Mouse (Mus musculus): Measurements from ENCODE around the gene Golim4. TPM values are rescaled to one million over a fixed set of nuclear protein-coding genes. Genes with fewer than 3 reads are reported as not detected.

Gene Golim4
- total and polyA plus RNA-seq, 3 experiments, result 4.3 to 12.6 (median 5.1) TPM

DNA sequence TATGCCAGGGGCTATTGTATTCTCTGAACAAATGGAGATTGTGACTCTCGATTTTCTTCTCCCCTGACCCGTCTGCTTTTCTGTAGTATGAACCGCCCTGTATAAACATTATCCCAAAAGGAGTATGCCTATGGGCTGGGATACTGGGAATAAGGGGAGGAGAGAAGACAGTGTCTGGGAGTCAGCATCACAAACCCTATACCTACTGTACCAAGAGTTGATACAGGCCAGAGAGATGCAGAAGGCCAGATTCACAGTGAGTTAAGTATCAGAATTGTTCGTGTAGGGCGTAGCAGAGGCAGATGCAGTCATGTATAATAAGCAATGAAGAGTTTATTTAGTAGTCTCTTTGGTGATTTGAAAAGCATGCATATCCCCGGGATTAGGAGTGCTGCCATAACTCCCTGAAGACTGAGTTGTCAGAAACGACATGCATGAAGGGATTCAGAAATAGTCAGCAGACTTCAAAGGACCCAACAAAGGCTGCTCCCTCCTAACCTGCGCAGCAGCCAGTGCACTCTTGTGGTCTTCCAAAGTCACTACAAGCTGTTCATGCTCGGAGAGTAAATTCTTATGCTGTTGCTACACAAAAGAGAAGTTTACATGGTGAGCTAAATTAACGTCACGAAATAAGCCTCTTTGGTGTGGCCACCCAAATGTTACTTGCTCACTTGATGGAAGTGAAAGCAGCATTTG is 54.7 kb downstream of the Golim4 start:
- TF ChIP-seq POLR2AphosphoS5 (IDR thresholded peaks at IDR 0.05; ENCODE audit: insufficient replicate concordance, low read depth, low read length) (no peak), TAL1 (conservative IDR thresholded peaks at IDR 0.05; ENCODE audit: low read depth, low read length) (no peak)
- no peak for DNase-seq (ENCODE audit: low spot score)
- peaks cover 3% of the 10 kb centered on the region for H3K36me3 ChIP-seq (replicated peaks)
- no peaks in the 10 kb centered on the region for H3K9me3 ChIP-seq (replicated peaks)
- no peaks in the 10 kb centered on the region for H3K27me3 ChIP-seq (ENCODE audit: insufficient read depth, low read length)
- no peaks in the 10 kb centered on the region for H3K4me1 ChIP-seq (ENCODE audit: insufficient read depth, low read depth, low read length)
- H3K4me3 ChIP-seq (ENCODE audit: low read depth, low read length), result no peak overlapping the region
- ATAC-seq (ENCODE audit: extremely low read depth, insufficient number of reproducible peaks, low FRiP score, poor library complexity, severe bottlenecking), result no peak

DNA sequence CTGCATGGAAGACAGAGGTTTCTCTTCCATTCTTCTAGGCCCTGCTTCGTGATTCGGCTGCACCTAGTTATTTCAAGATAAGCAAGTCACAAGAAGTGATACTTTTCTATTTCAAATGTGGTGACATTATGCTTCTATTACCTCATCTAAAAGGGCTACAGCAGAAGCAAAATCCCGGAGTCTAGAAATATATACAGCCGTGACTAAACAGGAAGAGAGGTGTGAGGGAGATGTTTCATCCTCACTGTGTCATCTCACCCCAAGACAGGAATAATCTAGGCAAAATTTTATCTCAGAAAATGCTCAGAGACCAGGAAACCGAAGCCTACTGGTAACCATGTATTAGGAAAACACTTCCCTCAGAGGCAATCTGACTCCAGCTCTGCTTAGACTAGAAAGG is 61.7 kb downstream of the Golim4 start:
- Histone ChIP-seq H3K36me3 (replicated peaks) (peaks cover 15% of the 10 kb centered on the region), H3K27me3 (ENCODE audit: insufficient read depth, low read length) (no peaks in the 10 kb centered on the region), H3K4me1 (ENCODE audit: insufficient read depth, low read depth, low read length) (no peaks in the 10 kb centered on the region), H3K4me3 (ENCODE audit: low read depth, low read length) (no peak overlapping the region), H3K9me3 (replicated peaks) (peaks cover 8% of the 10 kb centered on the region)
- ATAC-seq (ENCODE audit: extremely low read depth, insufficient number of reproducible peaks, low FRiP score, poor library complexity, severe bottlenecking) (no peak), DNase-seq (ENCODE audit: low spot score) (no peak)
- TF ChIP-seq GATA1 (IDR thresholded peaks at IDR 0.05; ENCODE audit: borderline replicate concordance, low read length) (no peak), POLR2AphosphoS5 (IDR thresholded peaks at IDR 0.05; ENCODE audit: insufficient replicate concordance, low read depth, low read length) (no peak), TAL1 (conservative IDR thresholded peaks at IDR 0.05; ENCODE audit: low read depth, low read length) (no peak)

DNA sequence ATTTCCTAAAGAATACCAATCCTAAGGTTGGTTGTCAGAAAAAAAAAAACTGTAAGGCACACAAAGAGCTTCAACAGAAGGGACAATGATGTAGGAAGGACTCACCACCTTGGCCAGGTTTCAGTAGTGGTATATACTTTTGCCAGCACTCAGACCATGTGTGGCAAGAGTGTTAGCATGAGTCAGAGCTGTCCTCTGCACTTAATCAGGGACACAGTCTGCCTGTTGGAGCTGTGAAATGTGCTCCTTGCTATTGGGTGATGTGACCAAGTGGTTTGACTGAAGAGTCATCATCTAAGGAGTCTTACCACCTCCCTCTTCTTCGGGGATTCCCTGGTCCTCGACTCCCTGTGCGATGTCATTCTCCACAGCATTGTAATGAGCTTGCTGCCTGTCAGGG is 65.2 kb downstream of the Golim4 start:
- DNase-seq (ENCODE audit: low spot score) (no peak), ATAC-seq (ENCODE audit: extremely low read depth, insufficient number of reproducible peaks, low FRiP score, poor library complexity, severe bottlenecking) (no peak)
- Histone ChIP-seq H3K9me3 (replicated peaks) (peaks cover 8% of the 10 kb centered on the region), H3K4me1 (ENCODE audit: insufficient read depth, low read depth, low read length) (no peaks in the 10 kb centered on the region), H3K36me3 (replicated peaks) (peaks cover 15% of the 10 kb centered on the region), H3K4me3 (ENCODE audit: low read depth, low read length) (no peak overlapping the region), H3K27me3 (ENCODE audit: insufficient read depth, low read length) (no peaks in the 10 kb centered on the region)
- TF ChIP-seq TAL1 (conservative IDR thresholded peaks at IDR 0.05; ENCODE audit: low read depth, low read length), result no peak
- TF ChIP-seq GATA2 (IDR thresholded peaks at IDR 0.05; ENCODE audit: borderline replicate concordance, low read depth, low read length), result no peak
- no peak for TF ChIP-seq POLR2AphosphoS5 (IDR thresholded peaks at IDR 0.05; ENCODE audit: insufficient replicate concordance, low read depth, low read length)
- no peak for TF ChIP-seq CTCF (IDR thresholded peaks at IDR 0.05; ENCODE audit: low read depth, low read length)
- TF ChIP-seq GATA1 (IDR thresholded peaks at IDR 0.05; ENCODE audit: borderline replicate concordance, low read length), result no peak

DNA sequence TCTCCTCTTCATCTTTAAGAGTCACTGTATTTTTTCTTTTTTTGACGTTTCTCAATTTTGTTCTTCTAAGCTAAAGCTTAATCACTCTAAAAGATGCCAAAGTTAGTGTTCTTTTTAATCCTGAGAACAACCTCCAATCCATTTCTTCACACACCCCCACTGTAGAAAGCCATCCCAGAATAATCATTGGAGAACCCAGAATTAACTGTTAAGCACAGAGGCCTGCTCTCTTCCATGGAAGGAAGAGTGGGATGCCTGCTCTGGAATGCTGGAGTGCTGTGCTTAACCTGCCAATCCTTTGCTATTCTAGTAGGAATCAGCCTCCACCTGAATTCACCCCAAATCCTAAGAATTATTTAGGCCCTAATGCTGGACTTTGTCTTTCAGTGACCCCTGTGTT is 67.4 kb downstream of the Golim4 start:
- no peak overlapping the region for H3K4me3 ChIP-seq (ENCODE audit: low read depth, low read length)
- ATAC-seq (ENCODE audit: extremely low read depth, insufficient number of reproducible peaks, low FRiP score, poor library complexity, severe bottlenecking) (no peak), DNase-seq (ENCODE audit: low spot score) (no peak)
- H3K4me1 ChIP-seq (ENCODE audit: insufficient read depth, low read depth, low read length), result no peaks in the 10 kb centered on the region
- H3K36me3 ChIP-seq (replicated peaks), result peaks cover 18% of the 10 kb centered on the region
- 0 out of 2 replicates have a peak, but pooled peaks cover 4% of the 10 kb centered on the region for H3K9me3 ChIP-seq (replicated peaks)
- H3K27me3 ChIP-seq (ENCODE audit: insufficient read depth, low read length), result no peaks in the 10 kb centered on the region
- no peak for TF ChIP-seq TAL1 (conservative IDR thresholded peaks at IDR 0.05; ENCODE audit: low read depth, low read length)
- no peak for TF ChIP-seq GATA1 (IDR thresholded peaks at IDR 0.05; ENCODE audit: borderline replicate concordance, low read length)
- no peak for TF ChIP-seq CTCF (IDR thresholded peaks at IDR 0.05; ENCODE audit: low read depth, low read length)
- TF ChIP-seq GATA2 (IDR thresholded peaks at IDR 0.05; ENCODE audit: borderline replicate concordance, low read depth, low read length), result no peak
- no peak for TF ChIP-seq POLR2AphosphoS5 (IDR thresholded peaks at IDR 0.05; ENCODE audit: insufficient replicate concordance, low read depth, low read length)

DNA sequence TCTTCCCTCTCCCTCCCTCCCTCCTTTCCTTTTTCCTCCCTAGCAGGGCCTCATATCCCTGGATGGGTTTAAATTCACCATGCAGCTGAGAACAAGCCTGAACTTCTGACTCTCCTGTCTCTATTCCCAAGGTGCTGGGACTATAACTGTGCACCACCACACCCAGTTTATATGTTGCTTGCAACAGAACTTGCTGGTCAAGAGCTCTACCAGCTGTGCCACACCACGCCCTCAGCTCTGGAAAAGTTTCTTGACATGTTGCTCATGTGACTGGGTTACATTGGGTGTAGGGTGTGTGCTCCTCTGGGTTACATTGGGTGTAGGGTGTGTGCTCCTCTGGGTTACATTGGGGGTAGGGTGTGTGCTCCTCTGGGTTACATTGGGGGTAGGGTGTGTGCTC is 75.2 kb downstream of the Golim4 start:
- Histone ChIP-seq H3K27me3 (ENCODE audit: insufficient read depth, low read length) (no peaks in the 10 kb centered on the region), H3K36me3 (replicated peaks) (peaks cover 9% of the 10 kb centered on the region), H3K9me3 (replicated peaks) (no peaks in the 10 kb centered on the region; the same call in 1 of the 2 replicates), H3K4me3 (ENCODE audit: low read depth, low read length) (no peak overlapping the region), H3K4me1 (ENCODE audit: insufficient read depth, low read depth, low read length) (no peaks in the 10 kb centered on the region)
- DNase-seq (ENCODE audit: low spot score), result no peak
- no peak for TF ChIP-seq POLR2AphosphoS5 (IDR thresholded peaks at IDR 0.05; ENCODE audit: insufficient replicate concordance, low read depth, low read length)
- no peak for TF ChIP-seq GATA2 (IDR thresholded peaks at IDR 0.05; ENCODE audit: borderline replicate concordance, low read depth, low read length)
- no peak for TF ChIP-seq GATA1 (IDR thresholded peaks at IDR 0.05; ENCODE audit: borderline replicate concordance, low read length)
- no peak for TF ChIP-seq TAL1 (conservative IDR thresholded peaks at IDR 0.05; ENCODE audit: low read depth, low read length)
- no peak for TF ChIP-seq CTCF (IDR thresholded peaks at IDR 0.05; ENCODE audit: low read depth, low read length)
- no peak for ATAC-seq (ENCODE audit: extremely low read depth, insufficient number of reproducible peaks, low FRiP score, poor library complexity, severe bottlenecking)

DNA sequence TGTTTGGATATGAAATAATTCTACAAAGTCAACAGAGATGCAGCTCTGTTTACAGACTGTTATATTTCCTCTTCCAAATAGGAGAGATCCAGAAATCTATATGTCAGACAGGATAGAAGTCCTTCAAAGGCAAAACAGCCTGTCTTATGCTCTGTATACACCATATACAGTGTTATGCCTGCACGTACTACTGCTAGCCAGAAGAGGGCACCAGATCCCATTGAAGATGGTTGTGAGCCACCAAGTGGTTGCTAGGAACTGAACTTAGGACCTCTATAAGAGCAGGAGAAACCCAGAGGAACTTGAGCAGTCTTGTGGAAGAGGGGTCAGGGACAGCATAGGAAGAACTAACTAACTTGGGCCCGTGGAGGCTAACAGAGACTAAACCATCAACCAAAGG is 77.5 kb downstream of the Golim4 start:
- Histone ChIP-seq H3K9me3 (replicated peaks) (no peaks in the 10 kb centered on the region; the same call in 1 of the 2 replicates), H3K36me3 (replicated peaks) (peaks cover 4% of the 10 kb centered on the region), H3K27me3 (ENCODE audit: insufficient read depth, low read length) (no peaks in the 10 kb centered on the region), H3K4me1 (ENCODE audit: insufficient read depth, low read depth, low read length) (no peaks in the 10 kb centered on the region), H3K4me3 (ENCODE audit: low read depth, low read length) (no peak overlapping the region)
- no peak for TF ChIP-seq TAL1 (conservative IDR thresholded peaks at IDR 0.05; ENCODE audit: low read depth, low read length)
- TF ChIP-seq GATA2 (IDR thresholded peaks at IDR 0.05; ENCODE audit: borderline replicate concordance, low read depth, low read length), result no peak
- no peak for TF ChIP-seq GATA1 (IDR thresholded peaks at IDR 0.05; ENCODE audit: borderline replicate concordance, low read length)
- TF ChIP-seq CTCF (IDR thresholded peaks at IDR 0.05; ENCODE audit: low read depth, low read length), result no peak
- no peak for TF ChIP-seq POLR2AphosphoS5 (IDR thresholded peaks at IDR 0.05; ENCODE audit: insufficient replicate concordance, low read depth, low read length)
- no peak for DNase-seq (ENCODE audit: low spot score)
- no peak for ATAC-seq (ENCODE audit: extremely low read depth, insufficient number of reproducible peaks, low FRiP score, poor library complexity, severe bottlenecking)

Measured in G1E (cell line).